Mouse (Mus musculus): ENCODE measurements around the gene Dynlt1a.
"Not testable (repeated sequence)": the region's sequence is repeated elsewhere in the genome, so short reads cannot be mapped to it uniquely, and the experiment has no call there.

Dynlt1a gene

DNA sequence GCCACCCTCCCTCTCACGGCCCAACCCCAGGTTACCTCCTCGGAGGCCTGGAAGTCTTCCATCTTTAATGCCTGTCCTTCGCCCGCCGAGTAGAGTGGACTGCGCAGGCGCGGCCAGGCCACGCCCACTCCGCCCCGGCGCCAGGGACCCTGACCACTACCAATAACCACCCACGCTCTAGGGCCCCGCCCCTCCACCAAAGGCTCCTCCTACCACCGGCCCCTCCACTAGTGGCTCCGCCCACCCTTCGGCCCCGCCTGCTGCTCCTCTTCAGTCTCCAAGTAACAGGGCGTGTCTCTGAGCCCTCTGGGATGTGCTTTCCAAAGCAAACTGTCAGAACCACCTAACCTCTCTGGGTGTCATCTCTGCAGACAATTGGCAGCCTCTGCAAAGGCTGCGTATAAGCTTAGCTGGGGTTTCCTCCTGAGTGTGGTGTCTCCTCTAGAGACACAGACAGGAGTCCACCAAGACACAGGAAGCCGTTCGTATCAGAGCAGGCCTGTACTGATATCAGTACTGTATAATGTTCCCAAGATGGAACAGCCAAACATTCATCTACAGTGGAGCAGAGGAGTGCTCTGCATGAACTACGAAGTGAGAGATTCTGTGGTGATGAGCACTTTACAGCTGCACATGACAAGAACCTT, at the start of gene Dynlt1a:
Gene Dynlt1a (minus strand): TSS at position 162 of the 647 bp plus-strand sequence.
- DNase-seq (ENCODE audit: low spot score in 2 of 2), result peak; percentile 96 to 99

DNA sequence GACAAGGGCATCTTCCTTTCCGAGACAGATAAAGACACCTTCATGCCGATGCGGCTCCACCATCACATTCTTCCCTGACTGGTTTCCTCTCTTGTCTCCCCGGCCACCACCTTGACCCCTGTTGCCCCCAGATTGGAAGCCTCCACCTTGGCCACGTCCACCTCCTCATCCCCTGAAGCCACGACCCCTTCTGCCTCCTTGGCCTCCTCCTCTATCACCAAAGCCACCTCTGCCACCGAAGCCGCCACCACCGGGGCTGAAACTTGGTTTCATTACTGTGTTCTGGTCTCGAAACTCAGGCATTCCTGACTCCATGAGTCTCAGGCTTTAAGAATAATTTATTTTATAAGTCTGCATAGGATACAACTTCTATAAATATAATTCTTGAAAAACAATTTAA, 38.0 kb upstream of the Dynlt1a start:
- DNase-seq (ENCODE audit: low spot score in 2 of 2), result peak; percentile 3 to 17

DNA sequence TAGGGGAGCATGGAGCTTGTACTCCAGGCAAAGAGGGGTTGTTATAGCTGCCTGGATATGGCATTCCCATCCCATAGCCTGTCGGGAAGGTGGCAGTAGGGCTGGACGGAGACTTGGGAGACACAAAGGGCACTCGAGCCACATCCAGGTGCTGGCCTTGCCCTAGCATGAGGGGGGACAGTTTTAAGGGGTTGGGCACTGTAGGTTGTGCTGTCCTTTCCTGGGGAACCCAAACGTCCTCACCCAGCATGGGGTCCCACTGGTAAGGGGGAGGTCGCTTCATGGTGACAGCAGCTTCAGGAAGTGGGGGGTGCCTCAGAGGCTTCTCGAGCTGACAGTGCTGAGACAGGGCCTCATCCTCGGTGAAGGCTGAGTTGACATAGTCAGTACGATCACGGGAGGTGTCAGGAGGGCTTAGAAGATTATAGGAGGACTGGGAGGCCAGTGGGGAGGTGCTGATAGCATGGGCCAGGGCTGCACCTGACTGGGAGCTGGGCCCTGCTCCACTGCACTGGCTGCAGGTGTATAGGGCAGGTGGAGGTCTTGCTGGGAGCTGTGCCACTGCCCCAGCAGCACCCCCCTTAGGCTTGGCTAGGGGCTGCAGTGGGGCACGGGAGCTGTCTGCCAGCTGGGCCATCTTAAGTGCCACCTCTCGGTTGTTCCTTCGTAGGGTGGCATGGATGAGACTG, 25.4 kb upstream of the Dynlt1a start:
- DNase-seq (ENCODE audit: low spot score in 2 of 2), result not testable (repeated sequence)

DNA sequence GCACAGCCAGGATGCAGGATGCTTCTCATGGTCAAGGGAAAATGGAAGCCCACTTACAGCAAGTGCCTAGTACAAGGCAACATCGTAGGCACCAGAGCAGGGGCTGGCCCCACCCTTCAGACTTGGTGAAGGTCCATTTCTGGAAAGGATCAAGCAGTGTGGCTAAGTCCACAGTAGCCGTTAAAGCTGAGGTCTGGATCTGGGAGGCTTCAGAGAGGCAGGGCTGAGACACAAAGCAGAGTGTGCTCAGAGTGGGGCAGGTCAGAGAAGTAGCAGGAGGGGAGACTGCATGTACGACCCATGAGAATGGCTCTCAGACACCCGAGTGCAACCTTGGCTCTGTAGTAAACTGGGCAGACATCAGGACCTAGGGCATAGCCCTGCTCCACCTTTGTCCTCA, 11.7 kb upstream of the Dynlt1a start:
- not testable (repeated sequence) for DNase-seq (ENCODE audit: low spot score in 2 of 2)

DNA sequence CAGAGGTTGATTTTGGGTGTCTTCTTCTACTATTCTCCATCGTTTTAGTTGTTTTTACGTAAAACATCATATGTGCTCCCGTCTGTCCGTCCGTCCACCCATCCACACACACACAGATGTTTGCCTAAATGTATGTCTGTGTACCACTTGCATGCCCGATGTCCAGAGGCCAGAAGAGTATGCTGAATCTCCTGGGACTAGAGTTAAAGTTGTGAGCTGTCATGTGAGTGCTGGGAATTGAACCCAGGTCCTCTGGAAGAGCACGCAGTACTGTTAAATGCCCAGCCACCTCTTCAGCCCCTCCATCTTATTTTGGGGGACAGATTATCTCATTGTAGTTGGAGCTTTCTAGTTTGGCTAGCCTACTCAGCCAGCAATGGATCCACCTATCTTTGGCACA, 10.3 kb upstream of the Dynlt1a start:
- DNase-seq (ENCODE audit: low spot score in 2 of 2), result not testable (repeated sequence)

DNA sequence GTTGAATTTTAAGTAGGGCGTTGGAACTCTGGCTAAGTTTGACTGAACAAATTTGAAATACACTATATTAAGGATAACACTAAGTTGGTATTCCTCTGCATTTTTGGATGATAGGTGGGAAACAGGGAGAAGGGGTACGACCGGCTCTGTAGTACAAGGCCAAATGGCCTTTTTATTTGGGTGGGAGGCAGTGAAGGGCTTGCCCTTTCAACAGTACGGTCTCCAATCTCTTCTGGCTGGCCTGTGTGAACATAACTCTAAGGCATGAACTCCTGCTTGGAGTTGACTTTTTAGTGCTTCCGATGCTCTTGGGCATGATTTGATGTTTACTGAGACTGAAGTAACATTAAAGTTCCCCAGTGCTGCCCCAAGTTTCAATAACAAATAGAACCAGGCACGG, 8.2 kb upstream of the Dynlt1a start:
- DNase-seq (ENCODE audit: low spot score in 2 of 2), result not testable (repeated sequence)

DNA sequence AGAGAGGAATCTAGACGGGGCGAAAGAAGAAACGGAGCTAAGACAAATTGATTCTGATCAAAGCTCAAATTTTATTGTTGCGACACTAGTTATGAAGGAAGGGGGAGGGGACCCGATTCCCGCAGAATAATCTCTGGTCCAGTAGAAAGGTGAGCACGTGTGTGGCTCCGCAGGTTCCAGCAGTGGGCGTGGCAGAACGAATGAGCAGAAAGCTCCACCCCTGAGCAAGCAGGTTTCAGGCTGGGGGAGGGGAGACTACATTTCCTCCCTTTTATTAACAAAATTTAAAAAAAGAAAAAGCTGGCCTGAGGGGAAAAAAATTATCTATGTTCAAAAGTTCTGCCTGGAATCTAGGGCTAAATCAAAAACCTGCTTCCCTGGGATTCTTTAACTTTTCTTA, 7.7 kb upstream of the Dynlt1a start:
- DNase-seq (ENCODE audit: low spot score in 2 of 2), result not testable (repeated sequence)

DNA sequence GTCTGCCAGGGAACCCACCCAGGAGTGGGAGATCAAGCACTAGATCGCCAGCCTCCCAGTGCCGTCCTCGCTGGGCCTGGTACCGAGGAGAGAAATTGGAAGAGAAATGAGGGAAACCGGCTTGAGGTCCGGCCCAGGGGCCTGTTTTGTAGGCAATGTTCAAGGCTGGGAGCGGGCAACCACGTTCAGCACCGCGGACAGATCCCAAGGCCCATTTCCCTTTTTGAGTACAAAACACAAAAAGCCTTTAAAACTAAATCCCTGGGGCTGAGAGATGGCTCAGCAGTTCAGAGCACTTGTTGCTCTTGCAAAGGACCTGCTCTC, 4.4 kb upstream of the Dynlt1a start:
- DNase-seq (ENCODE audit: low spot score in 2 of 2), result not testable (repeated sequence)

DNA sequence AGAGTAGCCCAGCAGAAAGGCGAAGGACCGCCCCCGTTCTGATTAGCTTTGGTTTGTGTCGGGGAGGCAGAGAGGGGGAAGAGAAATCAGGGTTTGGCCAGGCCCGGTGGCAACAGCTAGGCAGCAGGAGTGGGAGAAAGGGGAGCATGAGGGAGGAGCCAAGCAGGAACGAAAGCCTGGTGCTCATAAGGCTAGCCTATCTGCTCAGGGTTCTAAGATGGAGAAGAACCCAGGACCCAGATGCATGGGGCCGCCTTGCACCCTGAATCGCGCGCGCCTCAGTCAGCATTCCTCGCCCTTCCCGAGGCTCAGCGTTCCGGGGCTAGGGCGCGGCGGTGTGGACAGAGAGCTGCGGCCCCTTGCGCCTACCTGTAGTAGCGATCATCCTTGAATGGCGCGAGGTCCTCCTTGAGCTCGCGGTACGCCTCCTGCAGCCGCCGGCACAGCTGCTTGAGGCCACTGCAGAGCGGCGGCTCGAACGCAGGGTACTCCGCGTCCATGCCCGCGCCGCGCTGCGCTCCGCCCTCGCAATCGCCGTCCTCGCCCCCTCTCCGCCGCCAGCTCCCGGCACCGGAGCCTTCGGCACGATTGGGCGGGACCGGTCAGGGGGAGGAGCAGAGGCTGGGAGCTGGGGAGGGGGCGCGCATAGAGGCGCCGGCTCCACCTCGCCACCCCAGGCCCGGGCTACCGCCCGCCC, 3.9 kb upstream of the Dynlt1a start:
- DNase-seq (ENCODE audit: low spot score in 2 of 2), result not testable (repeated sequence)

DNA sequence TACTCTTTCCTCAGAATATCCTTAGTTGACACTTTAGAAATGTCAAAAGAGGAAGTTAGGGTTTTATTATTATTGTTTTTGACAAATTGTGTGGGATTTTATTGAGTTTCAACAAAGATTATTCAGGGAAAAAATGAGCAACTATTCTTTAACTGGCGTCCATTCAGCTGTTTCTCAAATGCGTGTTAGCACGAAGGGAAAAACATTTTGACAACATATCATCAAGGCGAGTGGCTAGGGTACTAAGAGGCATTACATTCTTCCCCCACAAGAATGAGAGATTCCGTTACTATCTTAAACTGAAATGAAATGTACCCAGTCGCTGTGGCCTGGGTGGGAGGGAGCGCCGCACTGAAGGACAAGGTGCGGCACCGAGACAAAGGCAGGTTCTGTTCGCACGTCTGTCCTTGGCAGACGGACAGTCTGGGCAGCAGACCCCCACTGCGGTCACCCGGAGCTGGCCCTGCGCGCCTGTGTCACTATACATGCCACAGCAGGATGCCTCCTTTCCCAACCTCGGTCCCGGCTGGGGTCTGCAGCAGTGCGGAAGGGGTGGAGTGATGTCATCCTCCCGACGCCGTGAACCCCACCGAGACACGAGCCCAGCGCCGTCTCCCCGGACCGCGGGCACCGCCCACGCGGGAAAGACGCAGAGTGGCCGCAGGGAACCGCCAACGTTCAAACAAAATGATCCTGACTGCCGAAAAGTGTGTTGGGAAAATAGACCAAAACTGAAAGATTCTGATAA, 747 bp downstream of the Dynlt1a start:
- DNase-seq (ENCODE audit: low spot score in 2 of 2), result peak; percentile 69 to 73

DNA sequence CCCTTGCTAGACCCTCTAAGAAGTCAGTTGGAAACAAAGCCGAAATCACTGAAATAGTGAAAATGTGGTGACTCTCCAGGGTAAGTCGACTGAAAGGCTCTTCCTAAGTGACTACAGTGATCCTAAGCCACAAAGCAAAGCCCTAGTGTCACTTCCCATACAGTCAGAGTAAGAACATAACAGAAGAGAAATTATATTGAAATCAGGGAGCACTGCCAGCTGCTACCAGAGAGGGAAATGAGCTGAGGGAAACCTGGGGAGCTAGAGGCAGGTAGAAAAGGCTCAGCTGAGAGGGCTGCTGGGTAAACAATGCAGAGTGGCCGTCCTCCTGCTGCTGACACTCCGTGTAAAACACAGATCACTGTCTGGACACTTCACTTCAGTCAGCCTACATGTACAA, 1.6 kb downstream of the Dynlt1a start:
- not testable (repeated sequence) for DNase-seq (ENCODE audit: low spot score in 2 of 2)

DNA sequence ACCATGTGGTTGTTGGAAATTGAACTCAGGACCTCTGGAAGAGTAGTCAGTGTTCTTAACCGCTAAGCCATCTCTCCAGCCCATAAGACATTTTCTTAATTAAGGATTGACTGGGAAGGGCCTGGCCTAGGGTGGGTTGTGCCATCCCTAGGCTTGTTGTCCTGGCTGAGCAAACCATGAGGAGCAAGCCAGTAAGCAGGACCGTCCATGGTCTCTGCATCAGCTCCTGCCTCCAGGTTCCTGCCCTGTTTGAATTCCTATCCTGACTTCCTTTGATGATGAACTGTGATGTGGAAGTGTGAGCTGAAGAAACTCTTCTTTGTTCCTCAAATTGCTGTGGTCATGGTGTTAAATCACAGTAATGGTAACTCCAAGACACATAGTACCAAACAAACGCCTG, 2.8 kb downstream of the Dynlt1a start:
- peak in 1 of 2 experiments; percentile 24 for DNase-seq (ENCODE audit: low spot score in 2 of 2)

DNA sequence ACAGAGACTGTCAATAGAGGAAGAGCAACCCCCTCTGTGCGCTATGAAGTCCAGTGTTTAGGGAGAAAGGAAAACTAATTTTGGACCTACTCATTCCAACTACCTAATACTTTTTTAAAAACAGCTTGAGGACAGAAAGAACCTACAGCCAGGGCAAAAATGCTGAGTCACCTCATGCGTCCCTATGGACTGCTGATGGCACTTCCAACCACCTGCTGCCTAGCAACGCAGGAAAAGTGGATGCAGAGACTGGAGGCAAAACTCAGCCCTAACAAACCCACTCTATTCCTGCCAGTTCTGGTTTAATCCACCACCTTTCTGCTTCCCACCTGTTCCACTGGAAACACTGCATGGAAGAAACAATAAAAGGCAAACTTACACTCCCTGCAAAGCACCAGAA, 4.5 kb downstream of the Dynlt1a start:
- not testable (repeated sequence) for DNase-seq (ENCODE audit: low spot score in 2 of 2)

DNA sequence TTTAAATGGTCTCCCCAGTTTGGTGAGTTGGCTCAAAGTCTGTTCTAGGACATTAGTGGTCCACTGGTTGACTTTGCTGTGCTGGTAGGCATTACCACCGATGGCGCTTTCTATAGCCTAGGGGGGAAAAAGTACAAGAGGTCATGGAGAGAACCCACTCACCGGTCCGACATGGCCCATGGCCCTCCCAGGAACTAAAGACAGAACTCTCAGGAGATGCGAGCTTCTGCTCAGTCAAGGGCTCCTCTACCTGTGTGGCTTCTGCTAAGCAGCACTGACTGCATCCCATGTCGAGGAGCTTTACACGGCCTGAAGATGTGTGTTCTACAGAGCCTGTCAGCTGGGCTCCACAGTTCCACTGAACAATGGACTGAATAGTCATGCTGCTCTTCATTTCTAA, 5.6 kb downstream of the Dynlt1a start:
- not testable (repeated sequence) for DNase-seq (ENCODE audit: low spot score in 2 of 2)

DNA sequence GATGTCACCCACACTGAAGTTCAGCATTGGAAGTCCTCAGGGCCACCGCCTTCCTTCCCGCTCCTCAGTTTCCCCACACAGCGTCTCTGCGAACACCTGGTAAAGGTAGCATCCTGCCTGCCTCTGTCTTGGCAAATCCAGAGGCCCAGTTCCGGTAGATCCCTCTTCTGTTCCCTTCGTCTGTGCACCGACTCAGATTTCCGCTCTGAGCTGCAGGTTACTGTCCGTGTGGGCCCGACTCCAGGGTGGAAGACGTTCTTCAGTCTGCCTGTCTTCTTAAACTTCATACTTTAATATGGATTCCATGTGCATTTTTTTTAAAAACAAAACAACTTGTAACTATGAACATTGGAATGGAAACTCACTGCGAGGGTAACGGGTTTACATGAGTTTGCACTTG, 10.8 kb downstream of the Dynlt1a start:
- DNase-seq (ENCODE audit: low spot score in 2 of 2), result not testable (repeated sequence)

DNA sequence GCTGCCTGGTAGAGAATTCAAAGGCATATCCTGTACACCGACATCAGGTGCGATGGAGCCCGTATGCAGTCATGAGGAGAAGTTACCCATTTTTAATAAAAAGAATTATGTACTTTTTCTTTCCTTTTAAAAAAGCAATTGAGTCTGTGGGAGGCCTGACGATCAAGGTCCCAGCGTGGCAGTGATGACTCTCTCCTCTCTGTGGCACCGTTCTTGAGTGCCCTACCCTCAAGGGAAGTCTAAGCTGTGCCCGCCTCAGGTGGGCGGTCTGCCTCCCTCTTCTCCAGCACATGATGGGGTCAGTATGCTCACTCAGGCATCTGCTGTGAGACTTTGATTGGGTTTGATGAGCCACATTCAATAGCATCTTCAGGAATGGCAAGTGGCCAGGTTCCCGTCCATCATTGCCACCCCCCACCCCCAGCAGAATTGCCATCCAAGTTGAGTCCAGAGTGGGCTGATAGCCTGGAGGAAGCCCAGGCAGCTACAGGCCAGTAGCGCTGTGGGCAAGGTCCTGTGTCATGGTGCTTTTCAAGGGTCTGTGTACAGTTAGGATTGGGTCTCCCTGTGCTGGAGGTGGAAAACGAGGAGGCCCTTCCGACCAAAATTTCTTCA, 11.5 kb downstream of the Dynlt1a start:
- DNase-seq (ENCODE audit: low spot score in 2 of 2), result not testable (repeated sequence)

DNA sequence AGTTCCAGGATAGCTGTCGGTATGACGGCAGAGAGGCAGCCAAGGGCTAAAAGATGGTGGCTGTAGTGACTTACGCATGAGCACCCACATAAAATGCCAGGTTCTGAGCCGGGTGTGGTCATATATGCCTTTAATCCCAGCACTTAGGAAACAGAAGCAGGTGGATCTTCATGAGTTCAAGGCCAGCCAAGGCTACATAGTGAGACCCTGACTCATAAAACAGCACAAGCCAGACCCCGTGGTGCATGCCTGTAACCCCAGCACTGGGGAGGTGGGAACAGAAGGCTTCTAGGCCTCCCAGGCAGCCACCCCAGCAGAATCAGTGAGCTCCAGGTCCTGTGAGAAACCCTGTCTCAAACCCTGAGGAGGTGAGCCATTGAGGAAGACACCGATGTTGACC, 12.4 kb downstream of the Dynlt1a start:
- DNase-seq (ENCODE audit: low spot score in 2 of 2), result not testable (repeated sequence)

DNA sequence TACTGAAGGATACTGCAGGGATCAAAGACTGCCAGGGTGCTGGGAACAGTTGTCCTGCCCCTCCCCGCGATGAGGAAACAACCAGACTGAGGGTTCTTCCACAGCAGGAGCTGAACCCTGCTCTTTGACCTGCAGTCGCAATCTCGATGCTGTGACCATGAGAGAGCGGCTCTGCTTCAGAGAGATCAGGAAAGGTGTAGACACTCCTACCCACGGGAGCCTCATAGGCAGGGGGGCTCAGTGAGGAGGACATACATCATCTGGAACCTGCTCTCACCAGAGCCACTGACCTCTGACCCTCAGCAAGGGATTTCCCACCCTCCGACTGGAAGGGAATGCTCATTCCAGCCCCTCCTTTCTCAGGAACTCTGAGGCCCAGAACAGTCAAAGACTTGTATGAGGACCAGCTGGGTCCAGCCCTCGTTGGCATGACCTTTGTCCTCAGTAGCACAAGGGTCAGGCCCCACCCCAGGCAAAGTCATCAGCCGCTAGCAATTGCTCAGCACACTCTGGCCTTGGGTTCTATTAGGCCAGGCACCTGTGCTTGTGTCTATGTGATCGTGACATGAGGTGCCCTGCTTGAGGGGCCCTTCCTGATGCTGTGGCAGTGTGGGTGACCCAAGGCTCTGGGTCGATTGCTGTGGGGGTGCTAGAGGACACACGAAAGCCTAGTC, 17.0 kb downstream of the Dynlt1a start:
- DNase-seq (ENCODE audit: low spot score in 2 of 2), result not testable (repeated sequence)

DNA sequence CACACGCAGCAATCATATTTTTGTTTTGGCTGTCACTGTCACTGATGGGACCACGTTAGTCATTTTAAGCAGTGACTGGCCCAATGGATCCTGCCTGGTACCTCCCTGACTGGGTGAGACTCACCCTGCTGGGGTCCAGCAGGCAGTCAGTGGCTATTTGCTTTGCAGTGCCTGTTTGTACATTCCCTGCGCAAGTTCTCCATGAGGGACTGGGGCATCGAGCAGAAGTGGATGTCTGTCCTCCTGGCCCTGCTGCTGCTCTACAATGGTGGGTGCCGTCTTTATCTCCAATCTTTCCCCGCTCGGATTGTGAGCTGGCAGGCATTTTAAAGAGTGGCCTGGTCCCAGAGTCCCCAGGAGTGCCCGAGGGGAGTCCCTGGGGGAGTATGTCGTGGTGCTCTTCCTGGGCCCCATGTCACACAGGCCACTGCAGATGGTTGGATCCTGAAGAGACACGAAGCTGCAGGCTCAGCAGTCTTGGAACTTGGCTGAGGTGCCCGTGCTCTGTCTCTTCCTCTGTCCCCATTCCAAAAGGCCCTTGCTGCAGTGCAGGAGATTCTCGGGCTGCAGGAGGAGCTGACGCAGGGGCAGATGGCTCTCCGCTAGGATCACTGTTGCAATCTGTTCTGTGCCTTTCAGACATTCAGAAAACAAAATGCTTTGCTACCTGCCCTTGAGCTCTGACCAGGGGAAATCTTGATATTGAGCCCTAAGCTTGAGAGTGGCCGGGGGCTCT, 20.1 kb downstream of the Dynlt1a start:
- not testable (repeated sequence) for DNase-seq (ENCODE audit: low spot score in 2 of 2)

DNA sequence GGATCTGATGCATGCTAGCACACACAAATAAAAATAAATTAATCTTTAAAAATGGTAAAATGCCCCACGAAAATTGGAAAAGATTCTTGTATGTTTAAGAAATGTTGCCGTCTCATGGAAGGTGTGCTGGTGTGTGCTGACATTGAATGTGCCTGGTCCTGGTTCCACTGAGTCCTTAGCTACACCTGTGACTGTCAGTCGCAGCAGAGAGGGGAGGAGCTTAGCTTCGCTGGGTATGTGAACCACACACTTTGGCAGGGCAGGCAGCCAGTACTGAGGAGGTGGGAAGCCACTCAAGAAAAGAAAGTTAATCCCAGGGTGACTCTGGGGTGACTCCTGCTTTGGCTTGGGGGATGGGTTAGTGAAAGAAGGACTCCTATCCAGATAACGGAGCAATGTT, 23.4 kb downstream of the Dynlt1a start:
- DNase-seq (ENCODE audit: low spot score in 2 of 2), result not testable (repeated sequence)

Measured in thymus, postnatal 10 days (tissue).